Mouse (Mus musculus) v-Abl transformed pro-B cells (cell line): ENCODE results near the gene Nicn1.
"Not testable (repeated sequence)": the region's sequence is repeated elsewhere in the genome, so short reads cannot be mapped to it uniquely, and the experiment has no call there.

ENCODE experiments used
- in situ Hi-C, 2 experiments: fragments of 400-800 bp; cut with MboI; formaldehyde crosslinking; loops; one replicate each; pipeline ENCODE4 v1.15.1; 2025; ENCODE audit not compliant: unreplicated experiment in 2 of 2

Gene Nicn1

GRCm38 (mm10) chr9:108278697-108279450, 11.4 kb upstream of the Nicn1 start:
- in situ Hi-C loops, result loop anchor here (5.0 to 10.0 kb wide), 3 partner anchors 142 to 182 kb away; no protein-coding TSS in a partner anchor

GRCm38 (mm10) chr9:108280071-108280828, 10.0 kb upstream of the Nicn1 start:
- in situ Hi-C loops, result loop anchor here in 1 of 2 experiments (5.0 kb wide), 1 partner anchor 78 kb away; no protein-coding TSS in a partner anchor

- in situ Hi-C loops, result loop anchor here in 1 of 2 experiments (5.0 kb wide), 1 partner anchor 82 kb away; no protein-coding TSS in a partner anchor
Observed at GRCm38 (mm10) chr9:108284410-108284809, 5.8 kb upstream of the Nicn1 start.

GRCm38 (mm10) chr9:108287526-108288238, 2.5 kb upstream of the Nicn1 start:
- in situ Hi-C loops, result not testable (repeated sequence)

GRCm38 (mm10) chr9:108289347-108289746, 882 bp upstream of the Nicn1 start:
- in situ Hi-C loops, result no loop called here

GRCm38 (mm10) chr9:108290773-108291172, 544 bp downstream of the Nicn1 start:
- in situ Hi-C loops, result no loop called here

- in situ Hi-C loops, result no loop called here
Observed at GRCm38 (mm10) chr9:108296453-108297355, 6.5 kb downstream of the Nicn1 start, which contains the start of gene Amt. Gene Amt, plus strand, starts transcription at chr9:108296853.

GRCm38 (mm10) chr9:108301853-108302252, 11.6 kb downstream of the Nicn1 start:
- in situ Hi-C loops, result no loop called here

- in situ Hi-C loops, result loop anchor here (5.0 kb wide), 2 partner anchors 38 to 43 kb away; partner anchors contain the start of gene Usp4 (in 1 of the 2)
Observed at GRCm38 (mm10) chr9:108304716-108305115, 14.5 kb downstream of the Nicn1 start.

- in situ Hi-C loops, result loop anchor here (5.0 kb wide), 2 partner anchors 37 to 42 kb away; partner anchors contain the start of gene Usp4 (in 1 of the 2)
Observed at GRCm38 (mm10) chr9:108305170-108305569, 14.9 kb downstream of the Nicn1 start.

- in situ Hi-C loops, result loop anchor here (5.0 kb wide), 2 partner anchors 36 to 41 kb away; partner anchors contain the start of gene Usp4 (in 1 of the 2)
Observed at GRCm38 (mm10) chr9:108305629-108306520, 15.6 kb downstream of the Nicn1 start, which contains the start of the genes Rhoa and Tcta. Gene Rhoa, plus strand, starts transcription at chr9:108306129. Gene Tcta, minus strand, starts transcription at chr9:108306160.

- in situ Hi-C loops, result loop anchor here (5.0 kb wide), 2 partner anchors 36 to 41 kb away; partner anchors contain the start of gene Usp4 (in 1 of the 2)
Observed at GRCm38 (mm10) chr9:108306571-108306980, 16.3 kb downstream of the Nicn1 start.

- in situ Hi-C loops, result loop anchor here (5.0 kb wide), 2 partner anchors 35 to 40 kb away; partner anchors contain the start of gene Usp4 (in 1 of the 2)
Observed at GRCm38 (mm10) chr9:108307021-108307807, 17.0 kb downstream of the Nicn1 start.

- in situ Hi-C loops, result loop anchor here (5.0 kb wide), 2 partner anchors 34 to 39 kb away; partner anchors contain the start of gene Usp4 (in 1 of the 2)
Observed at GRCm38 (mm10) chr9:108308141-108308540, 17.9 kb downstream of the Nicn1 start.

GRCm38 (mm10) chr9:108317572-108317971, 27.3 kb downstream of the Nicn1 start:
- in situ Hi-C loops, result no loop called here

GRCm38 (mm10) chr9:108318462-108318861, 28.2 kb downstream of the Nicn1 start:
- in situ Hi-C loops, result no loop called here

- in situ Hi-C loops, result not testable (repeated sequence)
Observed at GRCm38 (mm10) chr9:108322054-108322453, 31.8 kb downstream of the Nicn1 start.
